Mouse (Mus musculus): ENCODE measurements around the gene Tle3. TPM values are rescaled to one million over a fixed set of nuclear protein-coding genes. Genes with fewer than 3 reads are reported as not detected.

Tle3 gene
- total and polyA plus RNA-seq, 2 experiments = 2.4 to 14.8 TPM

- Histone ChIP-seq H3K27me3 (ENCODE audit: control insufficient read depth, insufficient read depth, low read length) (no peaks in the 10 kb centered on the region), H3K36me3 (ENCODE audit: control insufficient read depth, insufficient read depth, low read length) (peaks cover 8% of the 10 kb centered on the region; the same call in 1 of the 2 replicates), H3K4me3 (ENCODE audit: insufficient read depth, low read depth, low read length) (no peak overlapping the region), H3K27ac (replicated peaks; ENCODE audit: insufficient read depth, low read depth, low read length) (no peak overlapping the region), H3K9ac (ENCODE audit: low read depth, low read length) (no peak overlapping the region), H3K4me1 (ENCODE audit: control insufficient read depth, insufficient read depth, low read length) (peaks cover 7% of the 10 kb centered on the region), H3K79me2 (ENCODE audit: control insufficient read depth, insufficient read depth, low read length) (peaks cover 2% of the 10 kb centered on the region; the same call in 1 of the 2 replicates)
- DNase-seq (ENCODE audit: extremely low read depth, low read depth, low spot score) = no peak
- TF ChIP-seq CTCF (IDR thresholded peaks at IDR 0.05; ENCODE audit: low read depth, low read length) (no peak), POLR2A (IDR thresholded peaks at IDR 0.05; ENCODE audit: extremely low read depth, insufficient read depth, low read length) (no peak)
- WGBS = 97% methylated on average over 5 of the region's 5 CpGs
These were observed 21.7 kb downstream of the Tle3 start for GRCm38 (mm10) chr9:61393847-61394246.

- Histone ChIP-seq H3K9ac (ENCODE audit: low read depth, low read length) (no peak overlapping the region), H3K27me3 (ENCODE audit: control insufficient read depth, insufficient read depth, low read length) (no peaks in the 10 kb centered on the region), H3K27ac (replicated peaks; ENCODE audit: insufficient read depth, low read depth, low read length) (no peak overlapping the region), H3K79me2 (ENCODE audit: control insufficient read depth, insufficient read depth, low read length) (peaks cover 2% of the 10 kb centered on the region; the same call in 1 of the 2 replicates), H3K4me1 (ENCODE audit: control insufficient read depth, insufficient read depth, low read length) (peaks cover 2% of the 10 kb centered on the region), H3K4me3 (ENCODE audit: insufficient read depth, low read depth, low read length) (no peak overlapping the region), H3K36me3 (ENCODE audit: control insufficient read depth, insufficient read depth, low read length) (peaks cover 8% of the 10 kb centered on the region)
- WGBS = 98% methylated on average over 3 of the region's 3 CpGs
- DNase-seq (ENCODE audit: extremely low read depth, low read depth, low spot score) = no peak
- TF ChIP-seq POLR2A (IDR thresholded peaks at IDR 0.05; ENCODE audit: extremely low read depth, insufficient read depth, low read length) = no peak
- TF ChIP-seq CTCF (IDR thresholded peaks at IDR 0.05; ENCODE audit: low read depth, low read length) = no peak
These were observed 22.9 kb downstream of the Tle3 start for GRCm38 (mm10) chr9:61395071-61395470.

GRCm38 (mm10) chr9:61396474-61396873, 24.3 kb downstream of the Tle3 start:
- H3K4me1 ChIP-seq (ENCODE audit: control insufficient read depth, insufficient read depth, low read length) = no peaks in the 10 kb centered on the region; the same call in 1 of the 2 replicates
- DNase-seq (ENCODE audit: extremely low read depth, low read depth, low spot score) = no peak
- H3K79me2 ChIP-seq (ENCODE audit: control insufficient read depth, insufficient read depth, low read length) = no peaks in the 10 kb centered on the region; the same call in 1 of the 2 replicates
- H3K9ac ChIP-seq (ENCODE audit: low read depth, low read length) = no peak overlapping the region
- peaks cover 8% of the 10 kb centered on the region for H3K36me3 ChIP-seq (ENCODE audit: control insufficient read depth, insufficient read depth, low read length)
- no peak overlapping the region for H3K4me3 ChIP-seq (ENCODE audit: insufficient read depth, low read depth, low read length)
- H3K27me3 ChIP-seq (ENCODE audit: control insufficient read depth, insufficient read depth, low read length) = no peaks in the 10 kb centered on the region
- WGBS = 96% methylated on average over 13 of the region's 13 CpGs
- TF ChIP-seq CTCF (IDR thresholded peaks at IDR 0.05; ENCODE audit: low read depth, low read length) = no peak
- no peak for TF ChIP-seq POLR2A (IDR thresholded peaks at IDR 0.05; ENCODE audit: extremely low read depth, insufficient read depth, low read length)
- H3K27ac ChIP-seq (replicated peaks; ENCODE audit: insufficient read depth, low read depth, low read length) = no peak overlapping the region

- WGBS = 75% methylated on average over 4 of the region's 4 CpGs
- Histone ChIP-seq H3K4me3 (ENCODE audit: insufficient read depth, low read depth, low read length) (no peak overlapping the region), H3K36me3 (ENCODE audit: control insufficient read depth, insufficient read depth, low read length) (peaks cover 8% of the 10 kb centered on the region), H3K27ac (replicated peaks; ENCODE audit: insufficient read depth, low read depth, low read length) (no peak overlapping the region), H3K27me3 (ENCODE audit: control insufficient read depth, insufficient read depth, low read length) (no peaks in the 10 kb centered on the region), H3K79me2 (ENCODE audit: control insufficient read depth, insufficient read depth, low read length) (no peaks in the 10 kb centered on the region; the same call in 1 of the 2 replicates), H3K9ac (ENCODE audit: low read depth, low read length) (no peak overlapping the region), H3K4me1 (ENCODE audit: control insufficient read depth, insufficient read depth, low read length) (no peaks in the 10 kb centered on the region)
- TF ChIP-seq POLR2A (IDR thresholded peaks at IDR 0.05; ENCODE audit: extremely low read depth, insufficient read depth, low read length) = no peak
- TF ChIP-seq CTCF (IDR thresholded peaks at IDR 0.05; ENCODE audit: low read depth, low read length) = no peak
- DNase-seq (ENCODE audit: extremely low read depth, low read depth, low spot score) = no peak
These were observed 25.0 kb downstream of the Tle3 start for GRCm38 (mm10) chr9:61397130-61397529.

- H3K36me3 ChIP-seq (ENCODE audit: control insufficient read depth, insufficient read depth, low read length) = peaks cover 8% of the 10 kb centered on the region
These were observed 26.0 kb downstream of the Tle3 start for GRCm38 (mm10) chr9:61398160-61398559.

GRCm38 (mm10) chr9:61400132-61400531, 28.0 kb downstream of the Tle3 start:
- Histone ChIP-seq H3K4me3 (ENCODE audit: insufficient read depth, low read depth, low read length) (no peak overlapping the region), H3K9ac (ENCODE audit: low read depth, low read length) (no peak overlapping the region), H3K79me2 (ENCODE audit: control insufficient read depth, insufficient read depth, low read length) (no peaks in the 10 kb centered on the region; the same call in 1 of the 2 replicates), H3K27ac (replicated peaks; ENCODE audit: insufficient read depth, low read depth, low read length) (no peak overlapping the region), H3K4me1 (ENCODE audit: control insufficient read depth, insufficient read depth, low read length) (no peaks in the 10 kb centered on the region), H3K27me3 (ENCODE audit: control insufficient read depth, insufficient read depth, low read length) (no peaks in the 10 kb centered on the region), H3K36me3 (ENCODE audit: control insufficient read depth, insufficient read depth, low read length) (no peaks in the 10 kb centered on the region; the same call in 1 of the 2 replicates)
- DNase-seq (ENCODE audit: extremely low read depth, low read depth, low spot score) = no peak
- no peak for TF ChIP-seq CTCF (IDR thresholded peaks at IDR 0.05; ENCODE audit: low read depth, low read length)
- no peak for TF ChIP-seq POLR2A (IDR thresholded peaks at IDR 0.05; ENCODE audit: extremely low read depth, insufficient read depth, low read length)
- 92% methylated on average over 7 of the region's 7 CpGs for WGBS

More at GRCm38 (mm10) chr9:61398160-61398559, 26.0 kb downstream of the Tle3 start:
- Histone ChIP-seq H3K79me2 (ENCODE audit: control insufficient read depth, insufficient read depth, low read length) (no peaks in the 10 kb centered on the region; the same call in 1 of the 2 replicates), H3K27ac (replicated peaks; ENCODE audit: insufficient read depth, low read depth, low read length) (no peak overlapping the region), H3K4me3 (ENCODE audit: insufficient read depth, low read depth, low read length) (no peak overlapping the region), H3K4me1 (ENCODE audit: control insufficient read depth, insufficient read depth, low read length) (no peaks in the 10 kb centered on the region), H3K9ac (ENCODE audit: low read depth, low read length) (no peak overlapping the region), H3K27me3 (ENCODE audit: control insufficient read depth, insufficient read depth, low read length) (no peaks in the 10 kb centered on the region)
- TF ChIP-seq POLR2A (IDR thresholded peaks at IDR 0.05; ENCODE audit: extremely low read depth, insufficient read depth, low read length) = no peak
- no peak for TF ChIP-seq CTCF (IDR thresholded peaks at IDR 0.05; ENCODE audit: low read depth, low read length)
- DNase-seq (ENCODE audit: extremely low read depth, low read depth, low spot score) = no peak
- 92% methylated on average over 9 of the region's 9 CpGs for WGBS

Measured in liver, adult 2 months (tissue).